Mouse (Mus musculus): ENCODE results near the gene Il12rb1. TPM values are rescaled to one million over a fixed set of nuclear protein-coding genes. Genes with fewer than 3 reads are reported as not detected.

Gene Il12rb1
- polyA plus RNA-seq, 1 experiment from 2014 or later = not detected

- no peak overlapping the region for H3K9ac ChIP-seq
- peaks cover 10% of the 10 kb centered on the region; the same call in 1 of the 2 replicates for H3K36me3 ChIP-seq (replicated peaks; ENCODE audit: control insufficient read depth, insufficient read depth)
- no peaks in the 10 kb centered on the region for H3K9me3 ChIP-seq (ENCODE audit: control insufficient read depth, low read length)
- ATAC-seq (ENCODE audit: low FRiP score) (no peak), DNase-seq (ENCODE audit: low spot score) (no peak)
- no peak overlapping the region for H3K27ac ChIP-seq
- H3K4me3 ChIP-seq (replicated peaks; ENCODE audit: low read length) = no peak overlapping the region
- H3K4me2 ChIP-seq (replicated peaks) = no peak overlapping the region
- 87% methylated on average over 3 of the region's 3 CpGs for WGBS
- H3K27me3 ChIP-seq (ENCODE audit: control insufficient read depth, insufficient read depth, low read length) = no peaks in the 10 kb centered on the region
- H3K4me1 ChIP-seq (replicated peaks; ENCODE audit: control insufficient read depth, insufficient read depth, low read length) = peaks cover 3% of the 10 kb centered on the region; the same call in 1 of the 2 replicates
Observed at GRCm38 (mm10) chr8:70849333-70849990, 41.2 kb downstream of the Il12rb1 start.

GRCm38 (mm10) chr8:70850132-70850845 lies 42.0 kb downstream of the Il12rb1 start:
- 85% methylated on average over 7 of the region's 7 CpGs for WGBS
- Histone ChIP-seq H3K27ac (no peak overlapping the region), H3K4me2 (replicated peaks) (no peak overlapping the region), H3K4me3 (replicated peaks; ENCODE audit: low read length) (no peak overlapping the region), H3K4me1 (replicated peaks; ENCODE audit: control insufficient read depth, insufficient read depth, low read length) (peaks cover 4% of the 10 kb centered on the region; the same call in 1 of the 2 replicates), H3K36me3 (replicated peaks; ENCODE audit: control insufficient read depth, insufficient read depth) (peaks cover 10% of the 10 kb centered on the region; the same call in 1 of the 2 replicates), H3K9me3 (ENCODE audit: control insufficient read depth, low read length) (no peaks in the 10 kb centered on the region), H3K27me3 (ENCODE audit: control insufficient read depth, insufficient read depth, low read length) (no peaks in the 10 kb centered on the region), H3K9ac (no peak overlapping the region)
- no peak for ATAC-seq (ENCODE audit: low FRiP score)
- no peak for DNase-seq (ENCODE audit: low spot score)

- ATAC-seq (ENCODE audit: low FRiP score) = no peak
- Histone ChIP-seq H3K27me3 (ENCODE audit: control insufficient read depth, insufficient read depth, low read length) (no peaks in the 10 kb centered on the region), H3K4me3 (replicated peaks; ENCODE audit: low read length) (no peak overlapping the region), H3K4me2 (replicated peaks) (no peak overlapping the region), H3K9me3 (ENCODE audit: control insufficient read depth, low read length) (no peaks in the 10 kb centered on the region), H3K27ac (no peak overlapping the region), H3K36me3 (replicated peaks; ENCODE audit: control insufficient read depth, insufficient read depth) (peaks cover 10% of the 10 kb centered on the region; the same call in 1 of the 2 replicates), H3K9ac (no peak overlapping the region), H3K4me1 (replicated peaks; ENCODE audit: control insufficient read depth, insufficient read depth, low read length) (peaks cover 4% of the 10 kb centered on the region; the same call in 1 of the 2 replicates)
- 96% methylated on average over 4 of the region's 4 CpGs for WGBS
- no peak for DNase-seq (ENCODE audit: low spot score)
Observed at GRCm38 (mm10) chr8:70850947-70851346, 42.7 kb downstream of the Il12rb1 start.

GRCm38 (mm10) chr8:70851837-70852236 lies 43.6 kb downstream of the Il12rb1 start:
- Histone ChIP-seq H3K27me3 (ENCODE audit: control insufficient read depth, insufficient read depth, low read length) (no peaks in the 10 kb centered on the region), H3K9ac (no peak overlapping the region), H3K9me3 (ENCODE audit: control insufficient read depth, low read length) (no peaks in the 10 kb centered on the region), H3K4me3 (replicated peaks; ENCODE audit: low read length) (no peak overlapping the region), H3K36me3 (replicated peaks; ENCODE audit: control insufficient read depth, insufficient read depth) (peaks cover 10% of the 10 kb centered on the region; the same call in 1 of the 2 replicates), H3K4me2 (replicated peaks) (no peak overlapping the region), H3K27ac (no peak overlapping the region), H3K4me1 (replicated peaks; ENCODE audit: control insufficient read depth, insufficient read depth, low read length) (peaks cover 9% of the 10 kb centered on the region)
- 70% methylated on average over 5 of the region's 6 CpGs for WGBS
- DNase-seq (ENCODE audit: low spot score) (no peak), ATAC-seq (ENCODE audit: low FRiP score) (no peak)

DNA sequence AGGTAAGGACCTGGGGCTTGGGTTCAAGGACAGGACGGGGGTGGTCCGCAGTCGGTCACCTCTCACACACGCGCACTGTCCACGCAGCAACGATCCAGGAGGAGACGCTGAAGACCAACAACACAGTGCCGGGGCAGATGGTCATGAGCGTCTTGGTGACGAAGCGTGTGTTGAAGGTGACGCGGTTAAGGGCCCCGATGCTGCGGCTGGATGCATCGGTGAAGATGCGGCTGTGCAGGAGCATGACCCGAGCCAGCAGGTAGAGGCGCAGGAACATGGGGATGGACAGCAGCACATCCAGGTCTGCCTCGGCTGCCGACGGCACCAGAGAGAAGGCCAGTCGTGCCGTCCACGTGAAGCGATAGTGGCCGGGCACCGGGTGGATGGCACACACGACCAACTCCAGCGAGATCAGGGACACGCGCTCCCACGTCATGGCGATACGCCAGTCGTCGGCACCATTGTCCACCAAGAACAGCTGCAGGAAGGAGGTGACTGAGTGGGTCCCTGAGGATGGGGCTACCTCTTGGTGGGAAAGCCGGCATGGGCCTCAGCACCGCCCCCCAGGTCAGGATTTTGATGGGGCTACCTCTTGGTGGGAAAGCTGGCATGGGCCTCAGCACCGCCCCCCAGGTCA lies 44.5 kb downstream of the Il12rb1 start:
- Histone ChIP-seq H3K27ac (no peak overlapping the region), H3K4me2 (replicated peaks) (no peak overlapping the region), H3K4me3 (replicated peaks; ENCODE audit: low read length) (no peak overlapping the region), H3K9me3 (ENCODE audit: control insufficient read depth, low read length) (no peaks in the 10 kb centered on the region), H3K27me3 (ENCODE audit: control insufficient read depth, insufficient read depth, low read length) (no peaks in the 10 kb centered on the region), H3K9ac (no peak overlapping the region), H3K36me3 (replicated peaks; ENCODE audit: control insufficient read depth, insufficient read depth) (peaks cover 10% of the 10 kb centered on the region; the same call in 1 of the 2 replicates), H3K4me1 (replicated peaks; ENCODE audit: control insufficient read depth, insufficient read depth, low read length) (peaks cover 13% of the 10 kb centered on the region)
- ATAC-seq (ENCODE audit: low FRiP score) (no peak), DNase-seq (ENCODE audit: low spot score) (no peak)
- 89% methylated on average over 41 of the region's 41 CpGs for WGBS

DNA sequence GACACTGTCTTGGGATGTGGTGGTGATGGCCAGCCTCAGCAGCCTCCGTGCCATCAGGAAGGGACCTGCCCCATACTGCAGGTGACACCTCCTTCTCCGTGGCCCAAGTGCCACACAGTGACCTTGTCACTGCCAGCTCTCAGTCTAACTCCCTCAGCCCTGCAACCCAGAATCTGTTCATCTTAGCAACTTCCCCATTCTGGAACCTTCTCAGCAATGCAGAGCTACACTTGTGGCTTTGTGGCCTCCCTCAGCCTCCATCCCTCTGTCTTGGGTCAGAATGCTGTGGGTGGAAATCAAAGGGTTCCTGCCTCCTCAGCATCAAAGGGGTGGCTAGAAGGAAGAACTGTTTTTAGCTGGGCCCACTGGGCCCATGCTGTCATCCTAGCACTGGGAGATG lies 45.6 kb downstream of the Il12rb1 start:
- Histone ChIP-seq H3K4me3 (replicated peaks; ENCODE audit: low read length) (no peak overlapping the region), H3K27ac (no peak overlapping the region), H3K9ac (no peak overlapping the region), H3K4me2 (replicated peaks) (no peak overlapping the region), H3K36me3 (replicated peaks; ENCODE audit: control insufficient read depth, insufficient read depth) (peaks cover 10% of the 10 kb centered on the region; the same call in 1 of the 2 replicates), H3K9me3 (ENCODE audit: control insufficient read depth, low read length) (no peaks in the 10 kb centered on the region), H3K27me3 (ENCODE audit: control insufficient read depth, insufficient read depth, low read length) (no peaks in the 10 kb centered on the region), H3K4me1 (replicated peaks; ENCODE audit: control insufficient read depth, insufficient read depth, low read length) (peaks cover 19% of the 10 kb centered on the region)
- 91% methylated on average over 2 of the region's 2 CpGs for WGBS
- no peak for ATAC-seq (ENCODE audit: low FRiP score)
- DNase-seq (ENCODE audit: low spot score) = no peak

DNA sequence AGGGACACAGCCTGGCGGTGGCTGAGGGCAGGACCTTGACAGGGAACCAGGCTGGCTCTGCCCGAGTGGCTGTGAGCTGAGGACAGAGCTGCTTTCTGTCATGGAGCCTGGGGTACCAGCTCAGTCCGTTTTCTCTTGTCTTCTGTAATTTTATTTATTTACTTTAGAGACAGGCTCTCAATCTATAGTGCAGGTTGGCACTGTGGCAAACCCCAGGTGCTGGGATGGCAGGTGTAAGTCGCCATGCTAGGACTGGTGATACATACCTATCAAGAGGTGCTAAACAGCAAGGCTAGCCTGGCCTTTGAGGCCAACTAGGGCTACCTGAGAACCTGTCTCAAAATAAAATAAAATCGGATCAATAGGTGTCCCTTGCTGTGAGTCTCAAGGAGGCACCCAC lies 47.8 kb downstream of the Il12rb1 start:
- 69% methylated on average over 5 of the region's 5 CpGs for WGBS
- Histone ChIP-seq H3K36me3 (replicated peaks; ENCODE audit: control insufficient read depth, insufficient read depth) (peaks cover 10% of the 10 kb centered on the region; the same call in 1 of the 2 replicates), H3K4me2 (replicated peaks) (peak overlapping the region; percentile 76; the same call in 1 of the 2 replicates), H3K4me1 (replicated peaks; ENCODE audit: control insufficient read depth, insufficient read depth, low read length) (peaks cover 19% of the 10 kb centered on the region), H3K4me3 (replicated peaks; ENCODE audit: low read length) (peak overlapping the region; percentile 41; the same call in 1 of the 2 replicates), H3K9me3 (ENCODE audit: control insufficient read depth, low read length) (no peaks in the 10 kb centered on the region), H3K27ac (no peak overlapping the region), H3K9ac (0 out of 2 replicates have a peak overlapping the region, but pooled peaks have one; percentile 70), H3K27me3 (ENCODE audit: control insufficient read depth, insufficient read depth, low read length) (no peaks in the 10 kb centered on the region)
- DNase-seq (ENCODE audit: low spot score) (no peak), ATAC-seq (ENCODE audit: low FRiP score) (no peak)

DNA sequence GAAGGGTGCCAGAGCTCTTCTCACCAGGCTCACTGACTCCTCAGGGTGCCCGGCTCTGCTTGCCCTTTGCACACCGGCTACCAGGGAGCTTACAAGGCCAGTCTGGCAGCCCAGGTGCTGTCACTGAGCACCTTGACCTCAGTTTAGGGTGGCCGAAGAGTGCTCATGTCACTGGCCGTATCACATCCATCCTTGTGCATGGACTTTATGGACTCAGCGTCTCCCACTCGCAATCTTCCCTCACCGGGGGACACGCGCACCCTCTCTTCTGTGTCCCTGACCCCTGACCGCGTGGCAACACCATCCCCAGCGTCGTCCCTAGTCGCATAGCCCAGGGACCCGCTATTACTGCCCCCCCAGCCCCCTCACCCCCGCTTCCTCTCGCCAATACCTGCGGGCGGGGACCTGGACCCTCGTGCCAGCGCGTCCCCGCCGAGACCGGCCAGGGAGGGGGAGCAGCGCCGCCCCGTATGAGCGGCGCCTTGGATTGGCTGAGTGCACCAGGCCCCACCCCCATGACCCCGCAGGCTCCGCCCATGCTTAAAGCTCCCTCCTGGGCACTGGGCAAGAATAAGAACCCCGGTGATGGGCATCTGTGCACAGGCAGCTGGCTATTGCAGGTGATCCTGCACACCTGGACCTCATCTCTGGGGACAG lies 48.4 kb downstream of the Il12rb1 start:
- 8% methylated on average over 29 of the region's 33 CpGs for WGBS
- peak; percentile 82 for ATAC-seq (ENCODE audit: low FRiP score)
- H3K27ac ChIP-seq = no peak overlapping the region

More for the DNA sequence above, 48.4 kb downstream of the Il12rb1 start:
- no peaks in the 10 kb centered on the region for H3K9me3 ChIP-seq (ENCODE audit: control insufficient read depth, low read length)
- peak; percentile 70 for DNase-seq (ENCODE audit: low spot score)
- H3K9ac ChIP-seq = peak overlapping the region; percentile 70
- peak overlapping the region; percentile 41 for H3K4me3 ChIP-seq (replicated peaks; ENCODE audit: low read length)
- peak overlapping the region; percentile 76 for H3K4me2 ChIP-seq (replicated peaks)
- H3K36me3 ChIP-seq (replicated peaks; ENCODE audit: control insufficient read depth, insufficient read depth) = peaks cover 10% of the 10 kb centered on the region; the same call in 1 of the 2 replicates
- H3K27me3 ChIP-seq (ENCODE audit: control insufficient read depth, insufficient read depth, low read length) = no peaks in the 10 kb centered on the region
- H3K4me1 ChIP-seq (replicated peaks; ENCODE audit: control insufficient read depth, insufficient read depth, low read length) = peaks cover 19% of the 10 kb centered on the region

Measured in hindbrain, embryonic 14.5 days (tissue).